ENCODE assay signal across 9 mouse cellular contexts in the genomic region with DNA sequence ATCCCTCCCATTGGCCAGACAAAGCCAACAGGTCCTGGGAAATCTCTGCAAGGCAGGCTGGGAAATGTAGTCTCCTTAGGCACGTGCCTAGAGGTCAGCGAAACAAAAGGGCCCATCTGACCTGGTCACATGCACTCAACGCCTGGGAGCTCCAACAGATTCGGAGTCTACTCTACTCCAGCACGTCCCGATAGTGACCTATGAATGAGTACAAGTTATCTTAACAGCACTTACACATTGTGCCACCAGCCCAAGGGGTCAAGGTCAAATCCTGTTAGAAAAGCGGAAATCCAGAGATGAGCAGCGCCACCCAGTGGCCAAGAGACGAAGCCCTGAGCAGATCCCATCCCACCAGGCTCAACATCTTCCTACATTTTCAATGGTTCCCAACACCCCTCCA.
DNase-seq lines count a peak whose midpoint lies in the region; ATAC-seq and TF ChIP-seq lines count a peak whose summit lies in the region.
"Had no signal": no experiment of that assay in that cellular context is flagged by ENCODE, and none has a peak within 500 bp of the region (broad histone marks: within the 10 kb centered on the region; RNA-seq: fewer than 3 reads in every experiment).

No protein-coding gene starts in this region.

- peak; percentile 33 for DNase-seq in hindbrain, postnatal 0 days (ENCODE audit: low spot score)
- peak; percentile 29 for DNase-seq in WW6 (ENCODE audit: low read depth, low spot score)
- DNase-seq in lung, postnatal 0 days (ENCODE audit: low spot score) = no peak
- no peak for DNase-seq in c-Kit-positive CD71-positive TER-119-positive erythroid progenitor cells, embryonic 14.5 days (ENCODE audit: low spot score)

- H3K9me3 ChIP-seq in hindbrain, postnatal 0 days (ENCODE audit: low read length) = no peaks in the 10 kb centered on the region
- H3K9me3 ChIP-seq in hindbrain, embryonic 13.5 days = no peaks in the 10 kb centered on the region
- H3K9me3 ChIP-seq in E14TG2a.4 (ENCODE audit: low read length) = no peaks in the 10 kb centered on the region
- no peaks in the 10 kb centered on the region for H3K9me3 ChIP-seq in lung, postnatal 0 days (ENCODE audit: low read length)
- H3K9me3 ChIP-seq: hindbrain, embryonic 15.5 days; lung, embryonic 15.5 days had no signal

- no peak for TF ChIP-seq EP300 in lung, postnatal 0 days (IDR thresholded peaks at IDR 0.05)

- no peaks in the 10 kb centered on the region for H3K36me3 ChIP-seq in hindbrain, postnatal 0 days (ENCODE audit: insufficient read depth, low read length)
- no peaks in the 10 kb centered on the region for H3K36me3 ChIP-seq in hindbrain, embryonic 13.5 days
- H3K36me3 ChIP-seq in E14TG2a.4 (ENCODE audit: insufficient read depth, low read length) = no peaks in the 10 kb centered on the region
- H3K36me3 ChIP-seq in lung, postnatal 0 days (ENCODE audit: insufficient read depth, low read length) = no peaks in the 10 kb centered on the region
- H3K36me3 ChIP-seq: hindbrain, embryonic 15.5 days; lung, embryonic 15.5 days had no signal

- WGBS in hindbrain, postnatal 0 days = 34% methylated on average over 9 of the region's 9 CpGs
- WGBS in hindbrain, embryonic 13.5 days = 32% methylated on average over 9 of the region's 9 CpGs
- 57% methylated on average over 9 of the region's 9 CpGs for WGBS in lung, postnatal 0 days

- H3K9ac ChIP-seq in hindbrain, postnatal 0 days (replicated peaks; ENCODE audit: low read length) = no peak overlapping the region
- no peak overlapping the region for H3K9ac ChIP-seq in hindbrain, embryonic 13.5 days
- no peak overlapping the region for H3K9ac ChIP-seq in lung, postnatal 0 days (replicated peaks; ENCODE audit: low read depth)
- H3K9ac ChIP-seq: hindbrain, embryonic 15.5 days; lung, embryonic 15.5 days had no signal

- H3K4me2 ChIP-seq in hindbrain, postnatal 0 days (ENCODE audit: low read depth, low read length) = no peak overlapping the region
- H3K4me2 ChIP-seq in hindbrain, embryonic 13.5 days = no peak overlapping the region
- no peak overlapping the region for H3K4me2 ChIP-seq in lung, postnatal 0 days (replicated peaks; ENCODE audit: low read depth, low read length)
- H3K4me2 ChIP-seq: hindbrain, embryonic 15.5 days; lung, embryonic 15.5 days had no signal

- H3K4me1 ChIP-seq in hindbrain, postnatal 0 days (ENCODE audit: insufficient read depth, low read length) = no peaks in the 10 kb centered on the region
- H3K4me1 ChIP-seq in hindbrain, embryonic 13.5 days (replicated peaks) = no peaks in the 10 kb centered on the region; the same call in 1 of the 2 replicates
- H3K4me1 ChIP-seq in E14TG2a.4 (replicated peaks; ENCODE audit: low read depth, low read length) = peaks cover 55% of the 10 kb centered on the region
- no peaks in the 10 kb centered on the region for H3K4me1 ChIP-seq in lung, postnatal 0 days (ENCODE audit: insufficient read depth, low read depth, low read length)
- H3K4me1 ChIP-seq: hindbrain, embryonic 15.5 days; lung, embryonic 15.5 days had no signal

- peak; percentile 59 for TF ChIP-seq CTCF in hindbrain, postnatal 0 days (IDR thresholded peaks at IDR 0.05; ENCODE audit: low read depth)
- TF ChIP-seq CTCF in E14TG2a.4 (conservative IDR thresholded peaks at IDR 0.05; ENCODE audit: low read length) = peak; percentile 78
- TF ChIP-seq CTCF in lung, postnatal 0 days (IDR thresholded peaks at IDR 0.05) = 0 out of 2 replicates have a peak, but pooled peaks have one; percentile 7

- no peak overlapping the region for H3K27ac ChIP-seq in hindbrain, postnatal 0 days
- no peak overlapping the region for H3K27ac ChIP-seq in hindbrain, embryonic 13.5 days
- no peak overlapping the region for H3K27ac ChIP-seq in lung, postnatal 0 days (ENCODE audit: low read length)
- H3K27ac ChIP-seq: hindbrain, embryonic 15.5 days; lung, embryonic 15.5 days had no signal

- no peak overlapping the region for H3K4me3 ChIP-seq in hindbrain, postnatal 0 days (ENCODE audit: low read length)
- no peak overlapping the region for H3K4me3 ChIP-seq in hindbrain, embryonic 13.5 days
- H3K4me3 ChIP-seq in E14TG2a.4 (replicated peaks; ENCODE audit: low read length) = peak overlapping the region; percentile 64
- no peak overlapping the region for H3K4me3 ChIP-seq in lung, postnatal 0 days (ENCODE audit: low read depth, low read length)
- H3K4me3 ChIP-seq: hindbrain, embryonic 15.5 days; lung, embryonic 15.5 days had no signal

- no peak for ATAC-seq in hindbrain, postnatal 0 days
- ATAC-seq in hindbrain, embryonic 13.5 days (ENCODE audit: low FRiP score) = no peak
- ATAC-seq in lung, postnatal 0 days = no peak
- ATAC-seq in inflammation-experienced regulatory T-cells, adult 6 months = no peak

- H3K27me3 ChIP-seq in hindbrain, postnatal 0 days (ENCODE audit: insufficient read depth, low read length) = no peaks in the 10 kb centered on the region
- H3K27me3 ChIP-seq in hindbrain, embryonic 13.5 days = no peaks in the 10 kb centered on the region
- H3K27me3 ChIP-seq in E14TG2a.4 (ENCODE audit: insufficient read depth, low read length) = peaks cover 29% of the 10 kb centered on the region
- H3K27me3 ChIP-seq in lung, postnatal 0 days (replicated peaks; ENCODE audit: insufficient read depth, low read length) = no peaks in the 10 kb centered on the region
- H3K27me3 ChIP-seq: hindbrain, embryonic 15.5 days; lung, embryonic 15.5 days had no signal

Comparison
In these comparisons a context has a peak if more than half of its experiments do, and no peak if none do; other contexts are left out.
1. DNase-seq: peak in hindbrain, postnatal 0 days (single experiment) and WW6 (single experiment); none in lung, postnatal 0 days (single experiment) and c-Kit-positive CD71-positive TER-119-positive erythroid progenitor cells, embryonic 14.5 days (single experiment).
2. CTCF ChIP-seq: peak in every context shown above with its lines; median percentile 78 in E14TG2a.4; 59 in hindbrain, postnatal 0 days; 7 in lung, postnatal 0 days.